Mouse (Mus musculus) cerebellum, adult 9-11 months (tissue): ENCODE measurements at regions not wholly inside any gene's neighbourhood (a gene's known extent, or its start where the extent isn't known, plus 50 kb on each side); places are given as distances from the start of the nearest gene placed in this dataset.
"Not testable (repeated sequence)": the region's sequence is repeated elsewhere in the genome, so short reads cannot be mapped to it uniquely, and the experiment has no call there.

Source experiments
- DNase-seq: peaks from one replicate; pipeline ENCODE4 v3.0.0; 2022

DNA sequence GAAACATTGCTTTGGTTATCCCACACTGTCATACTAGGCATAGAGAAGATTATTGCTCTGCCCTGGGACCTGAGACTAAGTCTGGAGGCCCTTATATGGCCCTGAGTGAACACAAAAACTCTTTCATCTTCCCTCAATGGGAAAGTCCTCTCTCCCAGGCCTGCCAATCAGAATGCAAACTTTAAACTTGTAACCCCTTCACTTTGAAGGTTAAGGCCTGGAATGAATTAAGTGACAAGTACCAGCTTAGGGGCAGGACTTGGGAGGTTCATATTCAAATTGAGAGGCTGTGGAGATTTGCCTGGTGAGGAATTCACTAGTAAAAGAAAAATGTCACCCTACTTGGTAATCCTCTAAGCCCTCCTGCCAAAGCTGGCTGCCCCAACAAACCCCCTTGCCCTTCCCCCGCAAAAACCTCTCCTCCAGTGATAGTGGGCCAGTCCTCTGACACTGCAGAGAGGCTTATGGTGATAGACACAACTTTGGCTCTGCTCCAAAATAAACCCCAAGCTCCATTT is 120.4 kb upstream of the Thpo start:
- no peak for DNase-seq

DNA sequence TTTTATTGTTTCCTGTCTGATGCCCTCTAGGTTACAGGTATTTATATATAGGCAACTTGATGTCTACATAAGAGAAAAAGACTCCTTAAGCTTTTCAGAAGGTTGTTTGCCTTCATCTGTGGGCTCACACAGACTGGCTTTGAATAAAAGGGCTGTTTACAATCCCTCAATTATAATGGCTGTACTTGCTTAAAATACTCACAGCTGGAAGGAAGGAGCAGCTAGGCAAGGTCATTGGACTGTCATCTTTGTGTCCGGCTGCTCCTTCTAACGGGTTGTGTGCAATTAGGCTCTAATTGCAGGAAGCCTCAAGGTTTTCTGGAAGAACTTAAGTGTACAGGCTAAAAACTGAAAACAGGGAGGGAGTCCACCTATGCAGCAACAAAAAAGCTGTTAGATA is 103.8 kb upstream of the Thpo start:
- DNase-seq, result no peak

DNA sequence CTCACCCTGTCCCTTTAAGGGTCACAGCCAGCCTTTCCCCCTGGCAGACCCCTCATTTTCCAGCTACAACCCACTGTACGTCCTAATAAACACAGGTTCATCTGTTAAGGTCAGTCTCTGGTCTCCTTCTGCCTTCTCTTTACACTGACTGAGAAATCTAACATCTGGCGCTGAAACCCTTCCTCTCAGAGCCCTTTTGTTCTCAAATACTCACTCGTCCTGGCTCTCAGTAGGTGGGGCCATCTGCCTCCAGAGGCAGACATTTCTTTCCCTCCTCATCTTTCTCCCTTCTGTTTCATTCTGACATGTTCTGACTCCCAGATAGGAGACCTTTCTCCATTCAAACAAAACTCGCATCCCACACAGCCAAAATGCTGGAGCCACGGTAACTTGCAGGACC is 102.6 kb upstream of the Thpo start:
- DNase-seq, result no peak

DNA sequence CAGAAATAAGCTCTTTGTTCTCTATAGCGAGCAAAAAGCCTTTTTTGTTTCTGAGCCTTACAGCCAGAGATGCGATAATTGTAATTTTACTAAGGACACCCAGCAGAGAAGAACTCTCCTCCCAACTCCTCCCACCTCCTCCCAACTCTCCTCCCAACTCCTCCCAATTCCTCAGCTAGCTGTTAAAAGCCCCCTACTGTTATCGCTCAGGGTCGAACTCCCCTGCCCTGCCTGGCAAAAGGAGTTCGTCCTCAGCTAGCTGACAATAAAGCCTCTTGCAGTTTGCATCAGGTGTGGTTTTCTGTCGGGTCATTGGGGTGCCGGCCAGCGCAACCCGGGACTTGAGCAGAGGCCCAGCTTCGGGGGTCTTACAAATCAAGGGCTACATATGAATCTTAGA is 99.5 kb upstream of the Thpo start:
- not testable (repeated sequence) for DNase-seq

DNA sequence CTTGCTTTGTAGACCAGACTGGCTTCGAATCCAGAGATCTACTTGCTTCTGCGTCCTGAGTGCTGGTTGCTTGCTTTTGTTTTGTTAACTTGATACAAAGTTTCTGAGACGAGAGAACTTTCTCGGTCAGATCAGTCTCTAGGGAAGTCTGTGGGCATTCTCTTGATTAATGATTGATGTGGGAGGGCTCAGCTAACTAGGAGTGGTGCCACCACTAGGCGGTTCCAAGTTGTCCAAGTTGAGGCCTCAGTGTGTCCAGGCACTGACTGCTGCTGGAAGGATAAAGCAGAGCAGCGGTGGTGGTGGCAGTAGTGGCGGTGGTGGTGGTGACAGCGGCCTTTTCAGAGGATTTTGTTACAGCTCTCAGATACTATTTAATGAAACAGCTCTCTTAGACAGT is 99.0 kb upstream of the Thpo start:
- no peak for DNase-seq

DNA sequence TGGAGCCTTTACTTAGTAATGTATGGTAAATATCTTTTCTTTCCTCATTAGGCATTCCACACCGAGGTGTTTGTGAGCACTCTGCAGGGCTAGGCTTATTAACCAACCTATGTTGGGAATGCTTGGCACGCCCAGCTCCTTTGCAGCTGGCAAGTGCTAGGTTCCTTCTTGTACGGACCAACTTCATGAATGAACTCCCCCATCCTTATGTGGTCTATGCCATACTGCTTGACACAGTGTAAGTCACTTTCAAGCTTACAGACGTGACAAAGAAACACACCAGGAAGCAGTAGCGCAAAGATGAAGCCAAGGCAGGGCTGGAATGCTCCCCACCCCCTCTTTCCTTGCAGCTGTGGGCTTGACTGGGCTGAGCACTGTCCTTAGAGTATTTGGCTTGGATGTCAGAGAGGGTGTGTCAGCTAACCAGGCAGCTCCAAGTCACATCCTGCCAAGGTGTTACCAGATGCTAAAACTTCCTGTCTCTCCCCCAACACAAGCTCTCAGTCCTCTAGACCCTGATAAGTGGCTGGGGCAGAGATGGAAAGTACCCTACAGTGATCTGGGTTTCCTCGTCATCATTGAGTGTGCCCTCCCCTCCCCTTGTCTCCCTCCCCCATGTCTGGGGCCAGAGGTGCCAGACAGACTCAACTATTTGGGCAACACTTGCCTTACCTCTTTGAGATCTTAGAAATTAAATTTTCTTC is 95.6 kb upstream of the Thpo start:
- DNase-seq, result no peak

DNA sequence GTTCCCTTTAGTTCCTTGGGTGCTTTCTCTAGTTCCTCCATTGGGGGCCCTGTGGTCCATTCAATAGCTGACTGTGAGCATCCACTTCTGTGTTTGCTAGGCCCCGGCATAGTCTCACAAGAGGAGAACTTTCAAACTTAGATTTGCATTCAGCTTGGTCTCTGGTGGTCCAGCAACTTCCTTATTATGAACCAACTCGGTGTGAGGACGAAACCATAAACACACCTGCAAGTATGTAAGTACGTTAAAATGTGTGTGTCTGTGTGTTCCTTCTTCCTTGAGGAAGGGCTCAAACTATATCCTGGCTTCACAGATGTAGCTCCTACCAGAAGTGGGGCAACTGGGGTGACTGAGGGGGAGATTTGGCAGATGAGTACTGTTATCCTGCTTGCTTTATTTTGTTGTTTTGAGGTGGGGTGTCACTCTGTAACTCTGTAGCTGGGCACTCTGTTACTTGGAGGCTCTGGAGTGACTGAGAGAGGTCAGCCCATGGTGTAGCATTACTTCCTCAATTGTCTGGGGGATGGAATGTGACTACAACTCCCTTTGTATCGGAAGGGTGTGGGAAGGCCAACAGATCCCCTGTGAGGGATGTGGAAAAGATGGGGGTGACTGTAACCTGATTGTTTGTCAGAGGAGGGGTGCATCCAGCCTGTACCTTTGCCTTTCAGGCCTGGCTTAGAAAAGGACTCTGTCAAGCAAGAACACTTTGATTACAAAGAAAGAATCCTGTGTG is 94.9 kb upstream of the Thpo start:
- DNase-seq, result no peak

DNA sequence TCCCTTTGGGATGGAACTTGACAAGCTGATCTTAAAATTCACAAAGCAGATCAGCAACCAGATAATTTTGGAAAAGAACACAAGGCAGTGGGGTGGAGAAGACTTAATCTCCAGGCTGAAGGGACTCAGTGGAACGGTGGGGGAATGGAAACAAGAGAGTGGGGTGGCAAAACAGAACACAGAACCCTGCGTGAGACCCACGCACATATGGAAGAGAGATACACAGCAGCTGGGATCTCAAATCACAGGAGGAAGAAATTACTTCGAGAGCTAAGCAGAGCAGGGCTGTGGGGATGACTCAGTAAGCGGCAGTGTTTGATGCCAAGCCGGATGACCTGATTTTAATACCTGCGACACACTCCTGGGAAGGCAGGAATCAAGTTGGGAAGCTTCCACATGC is 89.9 kb upstream of the Thpo start:
- DNase-seq, result peak; percentile 72

DNA sequence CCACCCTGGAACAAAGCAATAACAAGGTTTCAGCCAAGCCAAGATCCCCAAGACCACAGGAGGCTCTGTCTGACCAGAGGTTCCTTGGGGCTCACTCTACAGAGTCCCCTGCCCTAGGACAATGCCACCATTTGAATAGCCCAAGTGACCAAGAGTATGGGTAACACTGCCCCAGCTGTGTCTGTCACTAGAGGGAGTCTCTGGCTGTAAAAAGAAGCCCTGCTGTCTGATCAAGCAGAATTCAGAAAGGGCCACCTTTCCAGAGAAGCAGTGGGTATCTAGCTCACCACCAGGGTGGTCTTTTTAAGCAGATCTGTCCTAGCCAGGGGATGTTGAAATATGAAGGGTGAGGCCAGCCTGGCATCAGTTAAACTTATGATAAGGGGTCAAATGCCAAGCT is 86.6 kb upstream of the Thpo start:
- no peak for DNase-seq

DNA sequence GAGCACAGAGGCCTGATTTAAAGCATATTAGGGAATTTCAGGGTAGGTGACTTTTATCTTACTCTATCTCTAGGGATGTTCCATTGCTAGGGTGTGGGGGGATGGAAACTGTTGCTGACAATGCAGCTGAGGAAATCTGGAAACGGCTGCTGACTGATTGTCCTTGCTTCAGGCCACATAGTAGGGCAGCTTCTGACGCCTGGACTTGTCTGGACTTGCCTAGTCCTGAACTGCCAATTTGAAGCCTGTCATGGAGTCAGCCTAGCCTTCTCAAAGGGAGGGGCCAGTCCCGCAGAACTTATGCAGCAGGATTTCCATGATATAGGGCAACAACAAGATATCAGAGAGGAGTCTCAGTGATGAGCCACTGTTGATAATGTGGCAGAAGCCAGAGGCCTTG is 85.3 kb upstream of the Thpo start:
- DNase-seq, result no peak

DNA sequence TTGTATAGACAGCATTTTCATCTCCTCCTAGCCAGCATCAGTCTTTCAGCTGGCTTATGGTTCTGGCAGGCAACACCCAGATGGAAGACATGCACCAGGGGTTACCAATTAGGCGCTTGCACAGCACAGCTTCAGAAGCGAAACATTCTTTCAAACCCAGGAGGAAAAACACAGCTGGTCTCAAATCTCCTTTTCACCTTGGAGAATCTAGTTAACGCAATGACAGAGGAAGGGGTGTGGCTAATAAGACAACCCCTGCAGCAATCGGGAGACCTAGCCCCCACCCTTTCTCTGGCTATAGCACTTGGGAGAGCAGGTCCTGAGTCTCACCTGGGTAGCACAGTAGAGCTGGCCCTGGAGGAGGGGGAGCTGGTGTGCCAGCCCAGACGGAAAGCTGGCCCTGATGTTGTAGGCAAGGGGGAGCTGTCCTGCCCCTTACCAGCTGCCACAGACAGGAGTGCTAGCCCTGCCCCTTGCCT is 84.4 kb upstream of the Thpo start:
- DNase-seq, result no peak

DNA sequence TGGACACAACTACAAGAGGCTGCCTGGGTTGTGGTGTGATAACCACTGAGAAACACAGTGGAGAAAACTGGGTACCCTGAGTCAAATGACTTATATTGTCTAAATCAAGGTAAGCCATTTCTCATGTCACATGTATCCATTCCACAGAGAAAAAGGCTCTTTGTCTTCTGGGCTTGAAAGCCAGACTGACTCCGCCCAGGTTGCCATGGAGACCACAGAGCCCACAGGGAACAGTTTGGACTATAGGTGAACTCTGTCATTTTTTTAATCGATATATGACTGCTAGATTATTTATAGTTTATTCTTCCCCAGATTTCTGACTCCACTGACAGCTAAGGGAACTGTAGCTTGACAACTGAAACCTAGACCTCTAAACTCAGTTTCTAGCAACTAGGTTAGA is 80.7 kb upstream of the Thpo start:
- DNase-seq, result no peak

DNA sequence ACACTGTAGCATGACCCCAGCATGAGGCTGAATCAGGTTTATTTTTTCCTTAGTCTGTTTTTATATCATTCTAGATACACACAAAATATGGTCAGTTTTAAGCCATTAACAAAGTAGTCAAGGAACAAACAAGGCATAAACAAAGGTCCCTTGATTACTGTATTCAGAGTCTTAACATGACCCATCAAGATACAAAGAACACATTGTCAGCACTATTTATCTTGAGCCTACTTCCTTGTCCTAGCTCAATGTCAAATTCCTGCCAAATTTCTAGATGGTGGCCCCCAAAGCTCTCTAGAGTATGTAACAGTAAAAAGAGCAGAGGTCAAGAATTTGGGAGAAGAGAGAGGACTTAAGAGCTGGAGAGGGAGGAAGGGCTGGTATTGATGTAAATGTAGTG is 79.9 kb upstream of the Thpo start:
- DNase-seq, result no peak

DNA sequence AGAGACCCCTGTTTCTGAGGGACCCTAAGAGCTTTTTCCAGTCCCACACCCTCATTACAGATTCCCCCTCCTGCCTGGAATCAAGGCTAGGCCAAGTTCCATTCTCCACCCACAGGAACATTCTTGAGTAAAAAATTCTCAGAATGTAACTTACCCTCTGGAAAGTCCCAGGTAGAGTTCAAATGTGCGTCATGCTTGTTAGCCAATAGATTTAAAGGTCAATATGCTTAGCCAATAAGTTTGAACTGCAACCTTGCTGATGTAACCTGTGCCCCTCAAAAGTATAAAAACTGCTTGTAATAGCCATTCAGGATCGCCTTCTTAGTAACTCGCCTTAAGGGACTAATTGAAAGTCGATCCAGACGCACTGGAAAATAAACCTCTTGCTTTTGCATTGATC is 77.7 kb upstream of the Thpo start:
- DNase-seq, result not testable (repeated sequence)

DNA sequence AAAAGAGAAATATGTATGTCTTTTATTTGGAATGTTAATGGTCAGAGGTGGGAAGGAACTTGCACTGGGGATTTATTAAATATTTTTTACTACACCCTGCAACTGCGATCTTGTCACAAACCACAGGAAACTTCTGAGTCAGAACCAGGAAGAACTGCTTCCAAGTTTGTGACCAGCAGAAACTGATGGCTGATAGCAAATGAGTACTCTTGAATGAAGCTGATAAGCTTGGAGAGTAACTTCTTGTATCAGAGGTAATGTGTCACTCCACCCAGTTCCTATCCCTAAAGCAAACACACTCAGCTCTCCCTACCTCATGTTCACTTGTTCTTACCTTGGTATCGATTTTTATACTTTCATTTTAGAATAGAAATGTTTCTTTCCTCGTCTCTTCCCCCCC is 76.0 kb upstream of the Thpo start:
- DNase-seq, result no peak

DNA sequence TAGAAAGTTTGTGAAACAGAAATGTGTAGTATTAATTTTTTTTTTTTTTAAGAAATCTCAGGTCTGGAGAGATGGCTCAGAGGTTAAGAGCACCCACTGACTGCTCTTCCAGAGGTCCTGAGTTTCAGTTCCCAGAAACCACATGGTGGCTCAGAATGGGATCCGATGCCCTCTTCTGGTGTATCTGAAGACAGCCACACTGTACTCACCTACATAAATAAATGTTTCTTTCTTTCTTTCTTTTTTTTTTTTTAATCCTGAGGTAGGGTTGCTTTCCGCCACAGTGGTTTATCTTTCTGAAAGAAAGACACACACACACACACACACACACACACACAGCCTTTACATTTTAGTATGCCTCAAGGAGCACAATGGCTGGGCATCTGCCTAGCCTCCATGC is 74.0 kb upstream of the Thpo start:
- DNase-seq, result no peak

DNA sequence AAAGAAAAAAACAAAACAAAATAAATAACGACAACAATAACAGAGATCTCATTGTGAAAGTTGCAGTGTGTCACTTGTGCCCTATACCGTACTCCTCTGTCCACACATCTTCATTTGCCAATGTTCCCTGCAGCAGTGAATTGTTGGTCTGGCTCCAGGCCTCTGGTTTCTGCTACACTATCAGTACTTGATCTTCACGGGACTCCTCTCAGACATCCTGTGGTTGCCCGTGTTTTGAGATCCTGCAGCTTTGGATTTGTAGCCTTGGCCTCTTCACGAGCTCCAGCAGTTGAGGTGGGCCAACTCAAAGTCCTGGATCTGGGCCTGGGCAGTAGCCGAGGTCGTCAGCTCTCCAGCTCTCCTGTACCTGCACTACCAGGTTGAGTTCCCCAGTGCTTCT is 72.4 kb upstream of the Thpo start:
- DNase-seq, result no peak

DNA sequence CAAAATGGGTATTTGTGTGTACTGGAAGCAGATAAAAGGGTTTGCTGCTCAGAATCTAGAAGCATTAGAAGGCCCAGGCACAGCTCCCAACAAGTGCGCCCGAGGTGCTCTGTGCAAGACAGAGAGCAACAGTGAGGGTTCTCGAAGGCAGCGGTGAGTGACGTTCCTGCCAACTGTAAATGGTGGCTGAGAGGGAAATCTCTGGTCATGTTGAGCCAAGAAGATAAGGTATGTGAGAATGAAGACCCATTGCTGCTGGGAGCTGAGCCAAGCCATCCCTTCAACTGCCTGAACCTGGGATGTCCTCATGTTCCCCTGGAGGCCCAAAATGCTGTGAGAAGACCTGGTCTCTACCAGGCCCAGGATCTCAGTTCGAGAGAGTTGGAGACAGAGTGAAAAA is 71.5 kb upstream of the Thpo start:
- DNase-seq, result no peak

DNA sequence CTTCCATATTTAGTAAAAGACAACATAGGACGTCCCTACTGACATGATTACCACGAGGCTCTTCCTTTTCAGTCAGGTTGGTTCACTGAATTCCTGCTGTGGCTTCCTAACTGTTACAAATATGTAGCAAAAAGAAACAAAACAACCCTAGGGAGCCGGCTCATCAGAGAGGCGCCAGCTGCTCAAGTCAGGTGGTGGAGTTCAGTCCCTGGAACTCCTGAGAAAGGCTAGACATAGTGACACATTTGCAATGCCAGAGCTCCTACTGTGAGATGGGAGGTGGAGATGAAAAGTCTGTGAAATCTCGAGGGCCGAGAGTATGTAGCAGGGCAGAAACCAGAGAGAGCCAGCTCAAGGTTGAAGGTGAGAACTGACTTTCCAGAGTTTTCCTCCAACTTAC is 70.8 kb upstream of the Thpo start:
- DNase-seq, result no peak

DNA sequence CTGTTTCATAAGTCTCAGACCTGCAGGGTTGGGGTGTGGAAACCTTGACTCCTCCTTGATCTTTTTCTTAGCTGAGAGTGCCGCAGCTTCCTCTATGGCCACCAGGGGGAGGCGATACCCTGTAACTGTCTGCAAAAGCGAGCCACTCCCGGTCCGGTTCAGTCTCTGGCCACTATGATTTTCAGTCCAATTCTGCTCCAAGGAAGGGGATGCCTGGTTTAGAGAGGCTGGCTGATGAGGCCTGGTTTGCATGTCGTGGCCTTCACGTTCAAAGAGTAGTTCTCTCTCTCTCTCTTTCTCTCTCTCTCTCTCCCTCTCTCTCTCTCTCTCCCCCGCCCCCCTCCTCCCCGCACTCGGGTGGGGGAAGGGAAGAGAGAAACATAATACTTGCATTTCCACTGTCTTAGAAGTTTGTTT is 70.3 kb upstream of the Thpo start:
- peak; percentile 89 for DNase-seq

DNA sequence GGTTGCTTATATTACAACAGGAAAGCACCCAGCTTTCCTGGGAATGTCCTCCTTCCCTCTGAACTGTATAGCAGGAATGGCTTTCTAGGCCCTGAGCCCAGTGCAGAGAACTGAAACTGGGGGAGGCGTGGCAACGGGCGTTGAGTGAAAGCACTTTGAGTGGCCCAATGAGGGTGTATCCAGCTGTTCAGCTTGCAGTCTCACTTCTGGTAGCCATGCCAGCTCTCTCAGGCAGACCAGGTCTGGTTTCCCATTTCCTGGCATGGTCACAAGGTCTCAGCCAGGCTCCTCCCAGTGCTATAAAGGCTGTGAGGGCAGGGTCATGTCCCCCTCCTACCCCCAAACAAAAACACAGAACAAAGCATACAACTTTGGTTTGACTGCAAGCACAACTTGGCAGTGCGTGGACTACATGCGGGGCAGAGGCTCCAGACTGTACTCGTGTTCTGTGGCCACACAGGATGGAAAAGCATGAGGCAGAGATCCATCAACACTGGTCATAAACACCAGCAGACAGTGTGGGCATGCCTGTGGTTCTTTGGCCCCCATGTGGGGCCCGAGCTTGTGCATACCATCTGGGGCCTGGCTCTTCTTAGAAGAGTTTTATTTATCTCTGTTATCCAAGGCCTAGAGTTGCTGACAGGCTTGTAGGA is 69.1 kb upstream of the Thpo start:
- no peak for DNase-seq

DNA sequence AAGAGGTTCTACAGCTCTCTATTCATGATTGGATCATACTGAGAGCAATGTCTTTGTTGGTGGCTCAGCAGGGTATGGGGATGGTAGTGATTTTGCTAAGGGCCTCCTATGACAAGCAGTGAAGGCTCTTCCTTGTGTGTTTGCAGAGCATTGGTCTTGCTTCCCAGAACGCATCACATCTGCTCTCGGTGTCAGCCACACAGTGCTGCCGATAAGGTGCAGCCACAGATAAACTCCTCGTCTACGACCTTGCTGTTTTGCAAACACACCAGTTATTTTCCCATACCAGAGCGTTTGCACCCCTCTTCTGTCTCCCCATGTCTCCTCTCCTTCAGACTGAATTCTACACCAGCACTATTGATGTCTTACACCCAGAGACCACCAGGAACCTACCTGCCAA is 68.4 kb upstream of the Thpo start:
- no peak for DNase-seq

DNA sequence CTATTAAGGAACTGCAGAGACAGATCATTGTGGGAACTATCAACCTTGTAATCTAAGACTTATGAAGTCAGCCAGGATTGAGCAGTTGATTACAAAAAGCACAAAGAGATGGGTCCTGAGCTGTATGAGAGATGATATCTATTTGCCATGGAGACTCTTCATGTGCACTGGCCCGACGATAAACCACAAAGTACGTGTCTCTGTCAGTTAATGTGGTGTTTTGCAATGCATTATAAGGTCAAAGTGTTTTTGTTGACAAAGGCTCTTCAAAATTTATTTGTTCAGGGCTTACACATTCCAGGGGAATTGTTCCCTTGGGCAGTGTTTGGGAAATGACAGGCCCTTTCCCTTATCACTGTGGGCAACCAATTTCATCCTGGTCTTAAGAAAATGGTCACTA is 65.7 kb upstream of the Thpo start:
- no peak for DNase-seq

DNA sequence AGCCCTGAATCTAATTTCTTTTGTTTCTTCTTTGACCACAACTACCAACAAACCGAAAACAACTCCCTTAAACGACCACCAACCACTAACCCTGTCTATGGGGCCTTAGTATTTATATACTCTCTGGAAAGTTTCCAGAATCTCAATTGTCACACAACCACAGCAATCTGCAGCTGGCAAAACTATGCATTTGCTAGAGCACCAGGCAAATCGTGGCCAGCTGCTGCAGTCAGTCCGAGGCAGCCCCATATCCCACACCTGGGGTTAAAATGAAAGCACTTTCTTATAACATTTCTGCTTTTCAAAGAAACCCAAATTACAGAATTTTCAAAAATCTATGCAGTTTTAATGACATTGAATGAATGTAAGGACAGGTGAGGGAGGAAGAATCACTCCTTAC is 63.8 kb upstream of the Thpo start:
- no peak for DNase-seq
